Mouse (Mus musculus) ES-Bruce4 (cell line): ENCODE data around the gene Wdr43. TPM values are rescaled to one million over a fixed set of nuclear protein-coding genes. Genes with fewer than 3 reads are reported as not detected.

ENCODE experiments used
- H3K27ac ChIP-seq: 2 replicates; pipeline ENCODE4 v1.5.1; 2012; ENCODE audit warnings: low read length, inconsistent platforms; ENCODE audit not compliant: insufficient read depth
- H3K27me3 ChIP-seq: 2 replicates; pipeline ENCODE4 v1.6.1; 2012; ENCODE audit warnings: mild to moderate bottlenecking, low read length, inconsistent platforms; ENCODE audit not compliant: control insufficient read depth, poor library complexity, insufficient read depth, severe bottlenecking
- H3K36me3 ChIP-seq: 2 replicates; pipeline ENCODE4 v1.6.1; 2012; ENCODE audit warnings: inconsistent platforms, mild to moderate bottlenecking, low read length, moderate library complexity; ENCODE audit not compliant: control insufficient read depth, poor library complexity, insufficient read depth, severe bottlenecking
- H3K4me1 ChIP-seq: one replicate; pipeline ENCODE4 v1.8.1; 2011; ENCODE audit warnings: low read length; ENCODE audit not compliant: control insufficient read depth, insufficient read depth
- H3K4me3 ChIP-seq: 2 replicates; pipeline ENCODE4 v1.5.1; 2011; ENCODE audit warnings: low read depth, mild to moderate bottlenecking, low read length
- H3K9ac ChIP-seq: 2 replicates; pipeline ENCODE4 v1.6.1; 2012; ENCODE audit warnings: low read depth, mild to moderate bottlenecking, inconsistent platforms; ENCODE audit not compliant: poor library complexity, severe bottlenecking
- H3K9me3 ChIP-seq: replicated peaks from 2 replicates; pipeline ENCODE4 v1.6.1; 2012; ENCODE audit warnings: mild to moderate bottlenecking, low read length, inconsistent platforms; ENCODE audit not compliant: control insufficient read depth, poor library complexity, insufficient read depth, severe bottlenecking
- CTCF ChIP-seq: IDR thresholded peaks from one replicate; pipeline ENCODE4 v1.8.1; 2011; ENCODE audit warnings: low read depth, low read length
- EP300 ChIP-seq: IDR thresholded peaks from 2 replicates; pipeline ENCODE4 v1.6.1; 2011; ENCODE audit warnings: low read depth, low read length; ENCODE audit not compliant: insufficient read depth
- POLR2A ChIP-seq: IDR thresholded peaks from one replicate; pipeline ENCODE4 v1.8.1; 2011; ENCODE audit warnings: low read length; ENCODE audit not compliant: insufficient read depth
- polyA plus RNA-seq: library from polyadenylated mRNA; stranded (reverse); fragments of >200 nt; gene quantifications from 2 replicates; pipeline ENCODE4 v1.2.4, GENCODE M21; 2011; ENCODE audit warnings: low read depth; ENCODE audit not compliant: missing spikeins, insufficient read depth, insufficient read length

Gene Wdr43
- polyA plus RNA-seq, 1 experiment, result 240 TPM

DNA sequence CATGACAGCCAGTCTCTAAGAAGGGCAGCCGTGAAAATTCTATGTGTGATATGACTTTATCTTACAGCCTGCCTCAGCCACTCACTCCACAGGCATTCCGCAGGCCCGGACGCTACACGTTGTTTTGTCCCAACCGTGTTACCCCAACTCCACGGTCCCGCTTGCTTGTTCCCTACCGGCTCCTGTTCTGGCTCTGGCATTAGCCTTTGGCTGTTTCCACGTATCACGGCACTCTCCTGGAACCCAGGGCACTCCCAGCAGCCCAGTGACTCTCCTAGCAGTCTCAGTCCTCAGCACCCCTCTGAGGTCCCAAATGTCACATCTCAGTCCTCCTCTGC is 82.9 kb downstream of the Wdr43 start:
- Histone ChIP-seq H3K27me3 (no peaks in the 10 kb centered on the region), H3K4me1 (no peaks in the 10 kb centered on the region), H3K9ac (no peak overlapping the region), H3K4me3 (no peak overlapping the region), H3K9me3 (no peaks in the 10 kb centered on the region), H3K27ac (no peak overlapping the region), H3K36me3 (no peaks in the 10 kb centered on the region)
- TF ChIP-seq EP300 (no peak), POLR2A (no peak), CTCF (no peak)

DNA sequence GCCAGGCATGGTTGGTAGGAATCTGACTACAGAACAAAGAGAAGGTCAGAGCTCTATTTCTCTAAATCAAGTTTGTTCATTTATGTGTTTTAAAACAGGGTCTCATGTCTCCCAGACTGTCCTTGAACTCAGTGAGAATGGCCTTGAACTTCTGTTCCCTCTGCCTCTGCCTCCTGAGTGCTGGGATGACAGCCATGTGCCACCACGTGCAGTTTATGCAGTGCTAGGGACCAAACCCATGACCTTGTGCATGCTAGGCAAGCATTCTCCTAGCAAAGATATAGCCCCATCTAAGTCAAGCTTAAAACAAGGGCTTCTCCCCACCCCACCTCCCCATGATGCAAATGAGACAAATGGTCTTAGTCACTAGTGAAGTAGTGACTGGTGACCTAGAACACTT is 89.4 kb downstream of the Wdr43 start:
- H3K4me1 ChIP-seq, result no peaks in the 10 kb centered on the region
- H3K9me3 ChIP-seq, result no peaks in the 10 kb centered on the region
- H3K4me3 ChIP-seq, result no peak overlapping the region
- no peak overlapping the region for H3K27ac ChIP-seq
- H3K27me3 ChIP-seq, result no peaks in the 10 kb centered on the region
- no peak for TF ChIP-seq POLR2A
- TF ChIP-seq EP300, result no peak
- no peak for TF ChIP-seq CTCF
- H3K36me3 ChIP-seq, result no peaks in the 10 kb centered on the region
- no peak overlapping the region for H3K9ac ChIP-seq

DNA sequence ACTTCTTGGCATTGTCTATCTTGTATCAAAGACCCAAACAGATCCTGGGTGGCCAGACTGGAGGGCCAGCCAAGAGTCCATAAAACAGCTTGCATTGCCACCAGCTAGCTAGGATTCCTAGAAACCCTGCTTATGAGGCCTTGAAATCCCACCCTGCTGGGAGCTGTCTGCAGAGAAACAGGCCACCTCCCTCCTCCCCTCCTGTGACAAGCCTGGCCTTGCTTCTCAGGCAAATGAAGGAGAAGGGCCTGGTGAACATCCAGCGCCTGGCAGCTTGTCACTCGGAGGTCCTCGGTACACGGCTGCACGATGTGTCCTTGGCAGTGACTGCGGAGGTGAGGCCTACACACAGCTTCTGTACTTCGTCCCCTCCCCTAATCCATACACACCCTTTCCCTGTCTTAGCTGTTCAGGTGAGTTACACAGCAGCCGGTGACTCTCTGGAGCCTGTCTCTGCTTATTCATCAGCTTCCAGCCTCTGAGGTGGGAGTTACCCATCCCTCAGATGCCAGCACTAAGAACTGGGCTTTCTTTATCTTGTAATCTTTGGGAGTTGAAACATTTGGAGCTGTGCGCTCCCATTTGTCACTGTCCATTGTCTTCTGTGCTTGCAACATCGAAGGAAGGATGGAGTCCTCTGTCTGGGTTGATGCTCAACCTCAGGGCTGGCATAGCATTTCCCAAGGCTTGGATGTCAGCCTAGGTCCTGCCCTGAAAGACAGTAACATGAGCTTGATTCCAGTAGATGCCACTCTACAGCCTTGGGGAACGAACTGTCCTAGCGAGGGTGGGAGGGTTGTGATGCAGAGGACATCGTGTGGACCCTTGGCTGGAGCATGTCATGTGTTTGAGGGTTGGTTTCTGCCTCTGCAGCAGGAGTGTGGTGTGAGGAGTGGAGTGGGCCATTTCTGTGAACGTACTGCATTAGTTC is 90.1 kb downstream of the Wdr43 start:
- Histone ChIP-seq H3K4me1 (no peaks in the 10 kb centered on the region), H3K27me3 (no peaks in the 10 kb centered on the region), H3K9ac (no peak overlapping the region), H3K4me3 (no peak overlapping the region), H3K36me3 (no peaks in the 10 kb centered on the region), H3K9me3 (no peaks in the 10 kb centered on the region), H3K27ac (no peak overlapping the region)
- TF ChIP-seq CTCF (no peak), EP300 (no peak), POLR2A (no peak)

DNA sequence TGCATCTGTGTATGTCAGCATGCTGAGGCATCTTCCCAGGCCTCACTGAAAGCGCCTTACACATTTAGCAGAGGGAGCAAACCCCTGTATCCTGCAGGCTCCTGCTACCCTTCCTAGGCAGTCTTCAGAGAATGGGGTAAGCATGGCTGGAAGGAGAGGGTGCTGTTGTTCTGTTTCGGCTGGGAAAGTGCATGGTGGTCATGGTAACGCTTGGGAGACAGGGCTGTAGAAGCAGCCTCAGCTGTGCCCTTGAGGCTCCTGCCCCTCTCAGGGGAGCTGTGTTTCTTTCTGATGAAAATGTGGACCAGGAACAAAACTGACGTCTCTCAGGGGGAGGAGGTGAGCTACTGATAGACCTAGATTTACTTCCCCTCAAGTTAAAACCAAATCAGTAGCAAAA is 92.0 kb downstream of the Wdr43 start:
- no peaks in the 10 kb centered on the region for H3K4me1 ChIP-seq
- no peaks in the 10 kb centered on the region for H3K36me3 ChIP-seq
- TF ChIP-seq POLR2A (no peak), EP300 (no peak), CTCF (no peak)
- H3K9ac ChIP-seq, result no peak overlapping the region
- H3K27me3 ChIP-seq, result no peaks in the 10 kb centered on the region
- H3K9me3 ChIP-seq, result no peaks in the 10 kb centered on the region
- no peak overlapping the region for H3K4me3 ChIP-seq
- H3K27ac ChIP-seq, result no peak overlapping the region

Other genes with a start within 250 kb of the Wdr43 start
- gene Gm4707, start 156.0 kb upstream of the Wdr43 start, polyA plus RNA-seq, result 5.2 and 5.7 TPM in 2 replicates
- gene Smchd1, start 140.6 kb upstream of the Wdr43 start, polyA plus RNA-seq, result 107 and 113 TPM in 2 replicates
- 57.2 and 58.6 TPM in 2 replicates for gene Ndc80, start 89.0 kb upstream of the Wdr43 start, polyA plus RNA-seq
- not detected in 2 replicates for gene Spdya, start 63.8 kb upstream of the Wdr43 start, polyA plus RNA-seq
- not detected in 2 replicates for gene Togaram2, start 57.4 kb downstream of the Wdr43 start, polyA plus RNA-seq
- gene Pcare, start 137.0 kb downstream of the Wdr43 start, polyA plus RNA-seq, result not detected in 2 replicates
- 13.3 and 14.7 TPM in 2 replicates for gene Clip4, start 152.6 kb downstream of the Wdr43 start, polyA plus RNA-seq